Mouse (Mus musculus) colon, adult 2 months (tissue): ENCODE data around the gene 2510039O18Rik. TPM values are rescaled to one million over a fixed set of nuclear protein-coding genes. Genes with fewer than 3 reads are reported as not detected.

Experiments
- polyA plus RNA-seq: library from polyadenylated mRNA; depleted of rRNA; stranded (reverse); fragments of >200 nt; gene quantifications from 2 replicates; pipeline ENCODE4 v1.2.3, GENCODE M21; 2012; rRNA removed

Gene 2510039O18Rik
- polyA plus RNA-seq = 200 and 218 TPM in 2 replicates

DNA sequence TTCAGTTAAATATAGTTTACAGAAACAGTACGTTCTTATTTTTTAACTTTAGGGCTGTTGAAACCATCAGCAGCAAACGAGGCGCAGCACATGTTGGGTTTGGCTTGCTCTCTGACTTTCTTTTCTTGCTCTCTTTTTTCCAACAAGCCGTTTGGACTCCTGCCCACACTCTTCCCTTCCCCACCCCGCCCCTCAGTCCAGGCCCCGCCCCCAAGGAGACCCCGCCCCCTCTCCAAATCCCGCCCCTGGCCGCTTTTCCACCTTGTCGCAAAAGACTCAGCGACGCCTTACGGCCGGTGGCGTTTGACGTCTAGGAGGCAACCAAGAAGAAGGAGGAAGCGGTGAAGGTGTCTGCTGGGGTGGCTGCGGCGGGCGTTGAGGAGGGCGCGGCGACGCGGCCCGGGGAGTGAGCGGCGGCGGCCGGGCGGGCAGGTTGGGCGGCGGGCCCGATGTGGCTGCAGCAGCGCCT is at the start of gene 2510039O18Rik:
TSS of gene 2510039O18Rik (plus strand) at position 320 of the 469 bp plus-strand sequence.

DNA sequence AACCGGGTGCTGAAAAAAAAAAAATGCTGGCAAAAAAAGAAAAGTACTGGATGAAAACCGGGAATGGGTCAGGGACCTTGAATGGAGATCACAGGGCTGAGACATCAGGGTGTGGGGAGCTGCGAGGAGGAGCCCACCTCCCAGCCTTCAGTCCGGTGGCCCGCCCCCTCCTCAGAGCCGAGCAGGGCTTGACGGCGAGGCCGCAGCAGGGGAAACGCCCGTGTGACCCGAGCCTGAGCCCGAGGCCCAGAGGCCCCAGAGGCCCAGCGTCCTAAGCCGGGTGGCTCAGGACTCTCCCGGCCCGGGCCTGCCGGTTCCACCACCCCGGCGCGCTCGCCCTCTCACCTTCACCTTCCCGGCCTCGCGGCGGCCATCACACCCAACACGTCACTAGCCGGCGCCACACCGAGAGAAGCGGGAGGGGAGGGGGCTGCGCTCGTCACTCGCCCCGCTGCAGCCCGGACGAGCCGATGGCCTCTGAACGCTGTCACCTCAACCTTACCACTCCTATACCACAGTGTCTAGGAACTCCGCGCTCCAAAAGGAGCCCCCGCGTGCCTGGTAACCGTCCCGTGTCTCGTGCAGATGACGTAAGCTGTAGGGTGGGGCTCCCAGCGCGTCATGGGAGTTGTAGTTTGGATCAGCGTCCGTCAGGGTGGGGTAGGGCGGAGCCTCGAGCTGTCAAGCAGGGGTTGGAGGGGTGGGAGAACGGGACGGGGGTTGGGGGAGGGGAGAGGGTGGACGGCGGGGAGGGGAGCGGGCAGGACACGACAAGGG is 36.2 kb upstream of the 2510039O18Rik start, which contains the start of gene Mfn2:
TSS of gene Mfn2 (minus strand) at position 392 of the 777 bp plus-strand sequence.

DNA sequence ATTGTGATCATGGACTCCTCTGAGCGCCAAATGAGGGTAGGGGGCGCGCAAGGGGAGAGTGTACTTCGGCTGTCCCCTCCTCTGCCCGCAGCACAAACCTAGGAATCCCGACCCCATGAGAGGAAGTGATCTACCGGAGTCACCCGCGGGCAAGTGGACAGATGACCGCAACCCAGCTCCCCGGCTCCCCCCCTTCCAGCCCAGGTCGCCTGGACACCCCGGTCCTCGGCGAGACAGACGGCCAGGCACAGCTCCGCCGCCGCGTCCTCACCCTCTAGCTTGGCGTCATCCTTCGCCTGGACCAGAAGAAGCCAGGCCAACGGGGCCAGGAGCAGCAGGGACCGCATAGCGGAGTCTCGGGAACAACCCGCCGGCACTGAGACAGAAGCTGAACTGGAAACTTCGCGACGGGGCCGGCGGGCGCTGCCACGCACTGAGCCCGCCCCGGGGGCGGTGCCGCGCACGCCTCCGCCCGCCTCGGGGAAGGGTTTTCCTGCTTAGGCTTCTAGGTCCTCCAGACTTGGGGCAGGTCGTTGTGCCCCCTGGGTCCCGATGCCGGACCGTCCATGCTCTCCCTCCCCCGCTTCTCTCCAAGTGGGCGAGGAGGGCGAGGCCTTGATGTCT is 4.3 kb upstream of the 2510039O18Rik start, which contains the start of gene Plod1:
TSS of gene Plod1 (minus strand) at position 437 of the 624 bp plus-strand sequence.

DNA sequence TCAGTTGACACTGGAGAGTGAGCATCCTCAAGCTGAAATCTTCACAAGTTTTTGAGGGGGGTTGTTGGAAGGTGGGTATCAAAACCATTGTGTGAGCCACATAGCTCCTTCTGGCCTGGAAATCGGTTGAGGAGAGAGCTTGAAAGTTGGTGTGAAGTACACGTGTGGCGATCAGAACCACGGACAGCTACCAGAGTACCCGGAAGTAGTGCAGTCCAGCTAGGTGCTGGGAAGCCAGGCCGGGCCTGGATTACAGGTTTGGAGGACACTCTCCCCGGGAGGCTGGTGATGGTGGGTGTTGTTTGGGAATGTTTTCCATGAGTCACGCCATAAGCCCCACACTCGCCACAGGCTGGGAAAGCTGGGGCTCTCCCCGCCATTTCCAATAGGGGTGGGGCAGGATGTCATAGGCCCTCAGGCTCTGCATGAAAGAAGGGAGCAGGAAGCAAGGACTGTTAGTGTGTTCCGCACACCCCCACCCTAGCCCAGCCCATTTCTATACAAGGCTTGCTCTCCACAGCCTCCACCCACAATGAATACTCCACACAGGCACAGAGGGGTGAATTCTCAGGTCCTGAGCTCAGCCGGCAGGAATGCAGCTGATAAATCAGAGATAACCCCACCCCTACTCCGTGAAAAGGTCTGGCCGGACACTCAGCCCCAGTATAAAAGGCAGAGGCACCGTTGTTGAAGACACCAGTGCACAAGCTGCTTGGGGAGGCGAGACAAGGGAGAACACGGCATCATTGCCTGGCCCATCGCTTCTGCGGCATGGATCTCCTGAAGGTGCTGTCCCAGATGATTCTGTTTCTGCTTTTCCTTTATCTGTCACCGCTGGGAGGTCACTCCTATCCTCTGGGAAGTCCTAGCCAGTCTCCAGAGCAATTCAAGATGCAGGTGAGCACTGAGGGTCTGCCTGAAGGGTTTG is 44.8 kb downstream of the 2510039O18Rik start, which contains the start of gene Nppb:
TSS of gene Nppb (plus strand) at position 584 of the 928 bp plus-strand sequence.

Other genes with a start within 250 kb of the 2510039O18Rik start
- gene Zfp534, start 238.3 kb upstream of the 2510039O18Rik start, polyA plus RNA-seq = not detected in 2 replicates
- 0.12 TPM in 2 replicates for gene Zfp984, start 131.1 kb upstream of the 2510039O18Rik start, polyA plus RNA-seq
- 0.34 and 0.35 TPM in 2 replicates for gene Zfp933, start 92.5 kb upstream of the 2510039O18Rik start, polyA plus RNA-seq
- gene Miip, start 72.1 kb upstream of the 2510039O18Rik start, polyA plus RNA-seq = 59.8 and 88.8 TPM in 2 replicates
- 0.47 and 0.83 TPM in 2 replicates for gene Fv1, start 71.9 kb upstream of the 2510039O18Rik start, polyA plus RNA-seq
- gene Mfn2, start 36.2 kb upstream of the 2510039O18Rik start, polyA plus RNA-seq = 51.7 and 58.1 TPM in 2 replicates
- gene Plod1, start 4.1 kb upstream of the 2510039O18Rik start, polyA plus RNA-seq = 28.2 and 36.6 TPM in 2 replicates
- gene Nppb, start 44.9 kb downstream of the 2510039O18Rik start, polyA plus RNA-seq = not detected in 2 replicates
- not detected in 2 replicates for gene Nppa, start 59.8 kb downstream of the 2510039O18Rik start, polyA plus RNA-seq
- 3.9 and 4.8 TPM in 2 replicates for gene Clcn6, start 97.9 kb downstream of the 2510039O18Rik start, polyA plus RNA-seq
- gene Mthfr, start 98.2 kb downstream of the 2510039O18Rik start, polyA plus RNA-seq = 21.1 and 24.5 TPM in 2 replicates
- gene Agtrap, start 147.1 kb downstream of the 2510039O18Rik start, polyA plus RNA-seq = 35.6 and 37.8 TPM in 2 replicates
- 17.8 and 18.4 TPM in 2 replicates for gene Mad2l2, start 189.5 kb downstream of the 2510039O18Rik start, polyA plus RNA-seq
- gene Draxin, start 189.8 kb downstream of the 2510039O18Rik start, polyA plus RNA-seq = 0.15 and 0.57 TPM in 2 replicates
- 65.0 and 70.9 TPM in 2 replicates for gene Fbxo6, start 211.2 kb downstream of the 2510039O18Rik start, polyA plus RNA-seq
- 15.5 and 18.0 TPM in 2 replicates for gene Fbxo44, start 219.6 kb downstream of the 2510039O18Rik start, polyA plus RNA-seq
- gene Fbxo2, start 219.7 kb downstream of the 2510039O18Rik start, polyA plus RNA-seq = 1.7 and 2.0 TPM in 2 replicates